Mouse (Mus musculus) frontal cortex, postnatal 25 days (tissue): ENCODE data around the gene Gm5150.
"Not testable (repeated sequence)": the region's sequence is repeated elsewhere in the genome, so short reads cannot be mapped to it uniquely, and the experiment has no call there.

Source experiments
- DNase-seq, 2 experiments: peaks; one replicate each; pipeline ENCODE4 v3.0.0; 2022; ENCODE audit warnings: low spot score in 2 of 2

Gene Gm5150

DNA sequence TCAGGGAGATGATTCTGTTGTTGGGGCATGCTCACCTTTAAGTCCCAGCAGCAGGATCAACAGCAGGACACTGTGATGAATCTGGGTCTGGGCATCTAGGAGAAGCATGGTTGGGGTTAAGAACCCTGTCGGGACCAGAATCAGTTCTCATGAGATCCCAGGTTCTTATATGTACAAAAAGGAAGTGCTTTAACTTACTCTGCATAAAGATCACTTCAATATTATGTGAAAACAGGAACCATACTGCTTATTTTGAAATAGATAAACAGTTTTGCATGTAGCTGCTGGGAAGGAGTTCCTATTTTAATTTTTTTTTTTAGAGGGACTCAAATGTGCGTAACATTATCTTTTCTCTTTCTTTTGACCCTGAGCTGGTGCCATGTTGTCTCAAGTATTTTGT is at the start of gene Gm5150:
Gm5150 (minus strand) TSS at position 223 of the 400 bp plus-strand sequence.
- DNase-seq = no peak

DNA sequence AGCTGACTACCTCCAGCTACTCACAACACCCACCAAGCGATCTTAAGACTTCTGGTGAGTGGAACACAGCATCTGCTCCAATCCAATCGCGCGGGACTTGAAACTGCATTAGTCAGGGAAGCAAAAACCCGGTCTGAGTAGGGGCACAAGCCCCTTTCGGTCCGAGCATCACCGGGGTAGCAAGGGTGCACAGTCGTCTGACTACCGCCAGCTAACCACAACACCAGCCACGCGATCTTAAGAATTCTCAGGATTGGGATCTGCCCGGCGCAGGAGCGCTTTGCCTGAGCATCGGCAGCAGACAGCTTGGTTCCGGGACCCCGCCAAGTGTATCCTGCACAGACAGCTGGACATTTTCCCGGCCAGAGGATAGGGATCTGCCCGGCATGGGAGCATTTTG is 45.5 kb upstream of the Gm5150 start:
- not testable (repeated sequence) for DNase-seq

GRCm38 (mm10) chr3:16047288-16047687 is 41.1 kb upstream of the Gm5150 start:
- no peak for DNase-seq

- DNase-seq = peak; percentile 11 to 16
These were observed 37.1 kb upstream of the Gm5150 start for GRCm38 (mm10) chr3:16043315-16043714.

- peak; percentile 30 to 46 for DNase-seq
These were observed 18.8 kb upstream of the Gm5150 start for GRCm38 (mm10) chr3:16024988-16025387.

- no peak for DNase-seq
These were observed 16.0 kb upstream of the Gm5150 start for GRCm38 (mm10) chr3:16022214-16022613.

- DNase-seq = not testable (repeated sequence)
These were observed 8.2 kb upstream of the Gm5150 start for GRCm38 (mm10) chr3:16014456-16014855.

DNA sequence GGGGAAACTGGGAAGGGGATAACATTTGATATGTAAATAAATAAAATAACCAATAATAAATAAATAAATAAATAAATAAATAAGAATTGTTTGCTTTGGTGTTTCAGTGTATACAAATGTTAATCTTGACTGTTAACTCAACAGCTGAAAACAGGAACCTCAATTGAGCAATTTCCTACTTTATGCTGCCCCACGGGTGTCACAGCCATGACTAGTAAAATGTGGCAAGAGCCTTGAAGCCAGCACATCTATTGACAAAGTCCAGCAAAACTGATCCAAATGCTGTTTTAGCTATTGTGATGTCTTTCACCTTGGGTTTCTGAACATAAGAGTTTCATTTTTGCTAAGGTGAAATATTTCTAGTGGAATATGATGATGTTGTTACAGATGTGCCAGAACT is 1.6 kb upstream of the Gm5150 start:
- DNase-seq = no peak

DNA sequence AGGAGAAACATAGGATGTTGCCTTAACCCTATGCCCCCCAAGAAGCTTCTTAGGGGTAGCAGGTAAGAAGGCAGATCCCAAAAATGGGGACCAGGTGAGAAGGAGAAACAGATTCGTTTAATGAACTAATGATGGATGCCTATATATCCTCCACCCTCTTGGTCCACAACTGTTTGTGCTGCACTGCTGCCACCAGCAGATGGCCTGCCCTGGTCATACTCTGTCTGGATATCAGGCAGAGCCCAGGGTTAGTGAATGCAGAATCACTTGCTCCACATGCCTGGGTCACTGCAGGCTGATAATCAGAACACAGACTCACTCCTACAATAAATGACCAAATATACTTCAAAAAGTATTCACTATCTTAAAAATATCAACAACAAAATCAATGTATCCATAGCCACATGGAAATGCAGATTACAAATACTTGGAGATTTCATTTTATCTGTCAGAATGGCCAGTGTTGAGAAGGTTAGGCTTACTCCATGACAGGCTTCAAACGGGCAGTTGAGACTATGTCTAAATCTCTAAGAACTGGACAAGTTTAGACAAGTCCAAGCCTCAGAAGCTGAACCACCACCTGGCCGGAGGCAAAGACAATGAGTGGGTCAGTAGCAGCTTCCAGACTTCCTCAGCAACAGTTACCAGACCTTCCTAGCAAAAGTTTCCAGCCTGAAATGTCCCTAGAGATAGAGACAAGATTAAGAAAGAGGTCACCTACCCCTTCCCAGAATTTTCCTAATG is 2.2 kb downstream of the Gm5150 start:
- no peak for DNase-seq

DNA sequence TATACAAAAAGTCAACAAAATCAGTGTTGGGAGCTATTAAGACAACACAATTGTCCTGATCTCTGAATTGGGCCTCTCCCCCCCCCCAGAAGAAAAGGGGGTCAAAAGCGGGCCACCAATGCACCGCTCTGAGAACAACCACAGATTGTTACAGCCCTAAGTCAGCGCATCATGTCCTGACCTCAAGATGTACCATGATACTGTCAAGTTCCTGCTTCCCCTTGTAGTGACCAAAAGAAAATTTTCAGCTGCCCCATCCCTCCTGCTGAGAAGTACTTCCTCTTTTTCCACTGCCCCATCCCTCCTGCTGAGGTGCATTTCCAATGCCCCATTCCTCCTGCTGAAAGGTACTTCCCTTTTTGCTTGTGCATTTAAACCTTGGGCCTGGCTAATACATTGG is 6.8 kb downstream of the Gm5150 start:
- DNase-seq = not testable (repeated sequence)

DNA sequence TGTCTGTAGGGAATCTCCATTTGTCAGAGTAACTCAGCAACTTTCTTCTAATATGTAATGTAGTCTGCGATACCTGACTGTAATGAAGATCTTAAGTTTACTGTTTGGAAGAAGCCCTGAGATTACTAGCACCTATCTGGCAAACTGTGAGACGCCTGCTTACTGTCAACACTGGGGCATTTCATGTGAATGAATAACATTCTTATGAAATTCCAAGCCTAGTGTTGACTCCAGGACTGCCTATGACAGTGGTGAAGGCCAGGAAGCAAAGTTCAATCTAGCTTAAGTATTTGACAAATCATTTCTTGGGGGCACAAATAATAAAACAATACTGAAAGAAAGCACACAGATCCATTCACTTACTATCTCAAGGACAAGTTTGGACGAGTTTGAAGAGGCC is 24.0 kb downstream of the Gm5150 start:
- DNase-seq = no peak

DNA sequence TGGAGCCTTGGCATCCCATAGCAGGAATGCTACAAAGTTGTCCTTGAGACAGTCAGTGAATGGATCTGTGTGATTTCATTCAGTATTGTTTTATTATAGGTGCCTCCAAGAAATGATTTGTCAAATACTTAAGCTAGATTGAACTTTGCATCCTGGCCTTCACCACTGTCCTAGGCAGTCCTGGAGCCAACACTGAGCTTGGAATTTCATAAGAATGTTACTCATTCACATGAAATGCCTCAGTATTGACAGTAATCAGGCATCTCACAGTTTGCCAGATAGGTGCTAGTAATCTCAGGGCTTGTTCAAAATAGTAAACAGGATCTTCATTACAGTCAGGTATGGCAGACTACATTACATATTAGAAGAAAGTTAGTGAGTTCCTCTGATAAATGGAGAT is 49.3 kb downstream of the Gm5150 start:
- no peak for DNase-seq
